Mouse (Mus musculus) erythroblast, embryonic 14.5 days (primary cell): ENCODE measurements around the gene D1Ertd622e. TPM values are rescaled to one million over a fixed set of nuclear protein-coding genes. Genes with fewer than 3 reads are reported as not detected.

Experiments used
- H3K27me3 ChIP-seq: 2 replicates; pipeline ENCODE4 v1.6.1; 2012; ENCODE audit warnings: inconsistent platforms; ENCODE audit not compliant: control insufficient read depth
- H3K36me3 ChIP-seq: 2 replicates; pipeline ENCODE4 v1.6.1; 2012; ENCODE audit warnings: mild to moderate bottlenecking, inconsistent platforms; ENCODE audit not compliant: control insufficient read depth
- H3K4me1 ChIP-seq: 2 replicates; pipeline ENCODE4 v1.6.1; 2012; ENCODE audit warnings: inconsistent platforms; ENCODE audit not compliant: control insufficient read depth
- H3K4me3 ChIP-seq: replicated peaks from 2 replicates; pipeline ENCODE3; 2012; ENCODE audit warnings: moderate library complexity, mild to moderate bottlenecking, inconsistent platforms
- H3K9me3 ChIP-seq: 2 replicates; pipeline ENCODE4 v1.6.1; 2012; ENCODE audit warnings: low read length, inconsistent platforms, mixed read lengths; ENCODE audit not compliant: control insufficient read depth
- GATA1 ChIP-seq: IDR thresholded peaks from 2 replicates; pipeline ENCODE4 v1.6.1; 2012; ENCODE audit warnings: low read length, inconsistent platforms, mixed read lengths
- TAL1 ChIP-seq: IDR thresholded peaks from 3 replicates; pipeline ENCODE4 v1.6.1; 2012; ENCODE audit warnings: low read length, inconsistent platforms, mixed read lengths
- polyA plus RNA-seq: library from polyadenylated mRNA; stranded (reverse); fragments of >175 nt; gene quantifications from 2 replicates; pipeline ENCODE4 v1.2.3, GENCODE M21; 2012

The D1Ertd622e gene
- polyA plus RNA-seq, 1 experiment, result 3.7 TPM

DNA sequence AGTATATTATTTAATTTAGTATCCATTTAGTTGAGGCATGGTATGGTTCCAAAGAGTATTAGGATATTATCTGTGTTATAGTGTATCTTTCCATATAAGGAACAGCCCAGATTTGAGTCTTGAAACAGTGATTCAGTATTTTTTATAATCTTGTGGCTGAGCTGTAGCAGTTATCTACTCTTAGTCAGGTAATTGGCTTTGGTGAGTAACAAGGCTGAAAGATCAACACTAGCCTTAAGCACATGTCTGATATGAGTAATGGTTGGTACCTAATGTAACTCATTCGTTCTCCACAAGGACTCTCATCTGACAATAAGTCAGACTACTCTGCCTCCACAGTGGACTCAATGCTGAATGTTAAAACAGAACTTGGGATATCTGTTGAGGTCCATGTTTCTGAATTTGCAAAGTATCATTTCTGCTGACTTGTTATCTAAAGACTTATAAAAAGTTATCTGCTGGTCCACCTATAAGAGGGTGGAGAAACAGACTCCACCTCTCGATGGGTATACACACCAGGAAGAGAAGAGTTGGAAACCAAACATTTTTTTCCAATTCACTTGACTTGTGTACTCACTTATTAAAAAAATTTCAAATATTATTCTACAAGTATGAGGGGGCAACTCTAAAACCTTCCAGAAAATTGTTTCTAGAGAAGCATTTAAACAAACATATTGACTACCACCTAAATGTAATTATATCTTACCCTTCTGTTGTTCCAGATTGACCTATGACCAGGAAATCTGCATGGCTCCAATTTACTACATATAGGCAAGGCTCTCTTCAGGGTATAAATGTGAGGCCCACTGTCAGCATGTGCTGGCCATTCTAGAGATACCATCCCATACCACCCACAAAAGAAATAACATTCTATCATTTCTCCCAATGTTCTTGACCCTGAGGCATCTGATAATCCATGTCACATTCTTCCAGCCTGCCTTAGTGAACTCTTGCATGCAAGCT lies 84.5 kb downstream of the D1Ertd622e start:
- Histone ChIP-seq H3K4me1 (no peaks in the 10 kb centered on the region), H3K9me3 (no peaks in the 10 kb centered on the region), H3K27me3 (no peaks in the 10 kb centered on the region), H3K36me3 (no peaks in the 10 kb centered on the region), H3K4me3 (no peak overlapping the region)
- no peak for TF ChIP-seq TAL1
- TF ChIP-seq GATA1, result no peak

DNA sequence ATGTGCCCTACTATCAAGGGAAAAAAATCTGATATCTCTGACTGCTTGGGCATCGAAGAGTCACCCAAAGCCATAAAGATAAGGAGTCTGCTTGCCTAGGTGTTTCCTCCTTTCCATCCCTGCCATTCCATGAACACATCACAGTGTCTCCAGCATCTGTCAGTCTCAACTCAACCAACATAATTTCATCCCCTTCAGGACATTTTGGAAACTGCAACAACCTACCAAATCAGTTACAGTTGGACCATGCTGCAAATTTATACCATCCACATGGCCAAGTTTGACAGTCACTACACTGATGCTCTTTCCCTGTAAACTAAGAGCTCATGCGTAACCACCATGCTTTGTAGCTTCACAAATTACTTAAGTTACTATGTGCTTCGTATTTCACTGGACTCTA lies 85.3 kb downstream of the D1Ertd622e start:
- no peaks in the 10 kb centered on the region for H3K9me3 ChIP-seq
- no peak overlapping the region for H3K4me3 ChIP-seq
- TF ChIP-seq TAL1, result no peak
- TF ChIP-seq GATA1, result no peak
- no peaks in the 10 kb centered on the region for H3K36me3 ChIP-seq
- no peaks in the 10 kb centered on the region for H3K27me3 ChIP-seq
- H3K4me1 ChIP-seq, result no peaks in the 10 kb centered on the region

DNA sequence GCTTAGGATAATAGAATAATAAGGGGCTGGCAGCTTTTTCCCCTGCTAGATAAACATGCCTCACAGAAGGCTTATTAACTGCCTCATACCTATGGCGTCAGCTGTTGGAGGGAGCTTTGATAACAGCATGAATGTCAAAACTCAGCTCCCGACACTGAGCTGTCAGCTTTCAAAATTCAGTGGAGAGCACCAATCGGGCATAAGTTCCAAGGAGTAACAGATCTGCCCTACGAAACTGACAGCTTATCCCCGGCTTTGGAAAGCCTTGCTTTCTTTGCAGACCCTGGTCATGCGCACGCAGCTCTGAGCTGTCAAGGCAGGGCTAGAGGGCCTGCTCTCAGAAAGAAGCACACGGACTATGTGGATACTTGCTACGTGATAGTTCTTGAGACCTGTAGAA lies 91.1 kb downstream of the D1Ertd622e start:
- no peaks in the 10 kb centered on the region for H3K36me3 ChIP-seq
- no peaks in the 10 kb centered on the region for H3K4me1 ChIP-seq
- TF ChIP-seq GATA1, result no peak
- TF ChIP-seq TAL1, result no peak
- no peak overlapping the region for H3K4me3 ChIP-seq
- no peaks in the 10 kb centered on the region for H3K27me3 ChIP-seq
- H3K9me3 ChIP-seq, result no peaks in the 10 kb centered on the region

DNA sequence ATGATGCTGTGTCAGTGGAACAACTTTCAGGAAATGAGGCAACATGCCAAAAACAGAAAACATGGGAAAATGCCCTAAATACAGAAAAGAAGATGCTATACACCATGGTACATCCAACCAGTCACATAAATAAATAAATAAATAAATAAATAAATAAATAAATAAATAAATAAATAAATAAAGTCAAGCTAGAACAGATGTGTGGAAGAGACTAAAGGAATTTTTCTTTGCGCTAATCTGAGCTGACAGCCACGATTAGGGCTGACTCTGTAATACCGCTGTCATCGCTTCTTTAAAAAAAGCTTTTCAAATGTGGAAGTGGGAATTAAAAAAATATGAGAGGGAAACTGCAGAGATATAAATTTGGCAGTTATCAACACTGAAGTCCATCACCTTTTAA lies 93.9 kb downstream of the D1Ertd622e start:
- no peaks in the 10 kb centered on the region for H3K4me1 ChIP-seq

DNA sequence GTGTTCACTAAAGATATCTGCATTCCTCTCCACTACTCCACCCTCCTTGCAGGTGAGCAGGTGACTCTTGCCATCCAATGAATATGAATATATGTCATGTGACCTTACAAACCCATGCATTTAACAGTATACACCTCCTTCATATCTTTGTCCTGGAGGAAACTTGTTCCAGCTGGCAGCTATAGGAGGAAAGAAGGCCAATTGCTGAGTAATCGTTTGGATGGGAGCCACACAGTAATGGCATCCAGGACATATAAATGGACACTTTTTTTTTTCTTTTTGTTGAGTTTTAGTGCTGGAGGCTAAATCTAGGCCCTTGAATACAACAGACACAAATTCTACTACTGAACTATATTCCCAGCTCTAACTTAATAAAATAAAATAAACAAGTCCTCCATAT lies 97.2 kb downstream of the D1Ertd622e start:
- Histone ChIP-seq H3K9me3 (no peaks in the 10 kb centered on the region), H3K27me3 (no peaks in the 10 kb centered on the region), H3K36me3 (no peaks in the 10 kb centered on the region), H3K4me3 (no peak overlapping the region), H3K4me1 (no peaks in the 10 kb centered on the region)
- no peak for TF ChIP-seq TAL1
- TF ChIP-seq GATA1, result no peak

More for the DNA sequence above, 93.9 kb downstream of the D1Ertd622e start:
- Histone ChIP-seq H3K27me3 (no peaks in the 10 kb centered on the region), H3K36me3 (no peaks in the 10 kb centered on the region), H3K4me3 (no peak overlapping the region), H3K9me3 (no peaks in the 10 kb centered on the region)
- TF ChIP-seq TAL1, result no peak
- no peak for TF ChIP-seq GATA1

DNA sequence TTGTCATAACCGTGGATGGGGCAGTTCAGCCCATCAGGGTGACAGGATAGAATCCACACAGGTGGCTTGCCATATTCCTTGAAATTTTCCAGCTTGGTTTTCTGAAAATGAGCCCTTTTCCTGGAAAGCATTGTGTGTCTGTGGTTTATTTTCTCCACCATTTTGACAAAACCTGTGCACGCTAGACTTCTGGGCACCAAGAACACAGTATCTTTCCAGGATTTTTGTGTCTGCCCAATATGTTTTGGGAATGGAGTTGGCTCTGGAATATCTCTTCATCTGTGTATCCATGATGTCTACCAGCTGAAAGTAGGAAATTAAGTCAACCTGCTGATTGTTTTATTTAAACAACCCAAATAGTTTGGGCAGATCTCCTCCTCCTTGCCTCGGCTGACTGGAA lies 99.0 kb downstream of the D1Ertd622e start:
- TF ChIP-seq TAL1 (no peak), GATA1 (no peak)
- Histone ChIP-seq H3K4me1 (no peaks in the 10 kb centered on the region), H3K9me3 (no peaks in the 10 kb centered on the region), H3K36me3 (no peaks in the 10 kb centered on the region), H3K27me3 (no peaks in the 10 kb centered on the region), H3K4me3 (no peak overlapping the region)

Other genes starting within 250 kb of the D1Ertd622e start
- 0.19 and 0.29 TPM in 2 replicates for gene Gin1, start 108.1 kb upstream of the D1Ertd622e start, polyA plus RNA-seq
- 0.04 and 0.11 TPM in 2 replicates for gene Ppip5k2, start 108.3 kb upstream of the D1Ertd622e start, polyA plus RNA-seq